16 mouse cellular contexts compared by ENCODE assay signal in the genomic region with DNA sequence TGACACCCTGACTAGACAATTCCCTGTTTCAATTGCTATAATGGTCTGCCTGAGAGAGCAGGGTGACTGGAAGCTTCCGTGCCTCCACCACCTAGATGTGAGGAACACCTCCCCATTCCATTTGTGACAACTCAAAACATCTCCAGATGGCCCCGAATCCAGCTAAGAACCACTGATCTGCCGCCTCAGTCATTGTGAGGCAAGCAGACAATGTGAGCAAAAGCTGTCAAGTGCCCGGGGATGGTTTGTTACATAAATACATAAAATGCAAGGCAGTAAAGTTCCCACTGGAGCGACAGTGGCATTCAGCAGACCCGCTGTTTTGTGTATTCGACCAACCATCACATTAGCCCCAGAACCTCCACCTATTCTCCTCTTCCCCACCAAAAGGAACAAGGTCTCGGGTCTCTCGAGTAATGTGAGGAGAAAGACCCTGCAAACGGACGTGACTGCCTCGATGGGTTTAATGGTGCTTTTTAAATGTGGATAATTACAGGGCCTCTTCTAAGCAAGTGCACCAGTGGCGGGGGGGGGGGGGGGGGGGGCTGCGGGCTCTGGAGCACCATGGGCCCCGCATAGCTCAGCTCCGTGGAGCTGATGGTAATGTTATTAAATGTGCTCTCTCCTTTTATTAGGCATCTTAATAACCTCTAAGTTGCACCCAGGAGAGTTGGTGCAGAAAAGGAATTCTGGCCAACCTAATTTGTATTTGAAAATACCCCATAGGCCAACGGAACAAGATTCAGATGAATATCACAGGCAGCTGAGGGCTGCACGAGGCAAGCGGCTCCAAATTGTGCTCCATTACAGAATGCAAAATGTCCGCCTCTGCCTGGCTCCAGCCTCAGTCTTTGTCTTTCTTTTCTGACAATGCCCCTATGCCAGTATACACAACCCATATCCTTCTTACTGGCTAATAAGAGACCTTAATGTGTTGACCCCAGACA.
DNase-seq lines count a peak whose midpoint lies in the region; ATAC-seq and TF ChIP-seq lines count a peak whose summit lies in the region.
"Had no signal": no experiment of that assay in that cellular context is flagged by ENCODE, and none has a peak within 500 bp of the region (broad histone marks: within the 10 kb centered on the region; RNA-seq: fewer than 3 reads in every experiment).

No protein-coding gene starts in this region.

- WGBS in embryonic facial prominence, embryonic 10.5 days, result 67% methylated on average over 20 of the region's 20 CpGs
- WGBS in hindbrain, embryonic 10.5 days, result 74% methylated on average over 20 of the region's 20 CpGs
- 37% methylated on average over 19 of the region's 20 CpGs for WGBS in limb, embryonic 12.5 days
- WGBS in midbrain, postnatal 0 days, result 48% methylated on average over 18 of the region's 20 CpGs
- 72% methylated on average over 19 of the region's 20 CpGs for WGBS in liver, postnatal 0 days (ENCODE audit: insufficient replicate concordance)

- TF ChIP-seq EP300 in liver, postnatal 0 days (IDR thresholded peaks at IDR 0.05; ENCODE audit: low read depth), result no peak

- H3K9me3 ChIP-seq in embryonic facial prominence, embryonic 10.5 days, result no peaks in the 10 kb centered on the region
- H3K9me3 ChIP-seq in hindbrain, embryonic 10.5 days, result no peaks in the 10 kb centered on the region
- no peaks in the 10 kb centered on the region for H3K9me3 ChIP-seq in limb, embryonic 12.5 days
- H3K9me3 ChIP-seq in midbrain, postnatal 0 days (ENCODE audit: low read length), result no peaks in the 10 kb centered on the region
- H3K9me3 ChIP-seq in liver, postnatal 0 days (ENCODE audit: low read length), result no peaks in the 10 kb centered on the region
- H3K9me3 ChIP-seq: embryonic facial prominence, embryonic 15.5 days; heart, embryonic 10.5 days; liver, embryonic 13.5 days had no signal

- H3K4me2 ChIP-seq in limb, embryonic 12.5 days, result peak overlapping the region; percentile 29
- H3K4me2 ChIP-seq in midbrain, postnatal 0 days (ENCODE audit: low read depth, low read length, poor library complexity, severe bottlenecking), result no peak overlapping the region
- no peak overlapping the region for H3K4me2 ChIP-seq in liver, postnatal 0 days (ENCODE audit: low read depth, low read length)
- H3K4me2 ChIP-seq: embryonic facial prominence, embryonic 15.5 days; liver, embryonic 13.5 days had no signal

- 0 out of 2 replicates have a peak, but pooled peaks cover 7% of the 10 kb centered on the region for H3K27me3 ChIP-seq in embryonic facial prominence, embryonic 10.5 days (replicated peaks; ENCODE audit: low read depth, poor library complexity, severe bottlenecking)
- H3K27me3 ChIP-seq in hindbrain, embryonic 10.5 days (ENCODE audit: insufficient read depth, poor library complexity, severe bottlenecking), result no peaks in the 10 kb centered on the region
- H3K27me3 ChIP-seq in limb, embryonic 12.5 days, result no peaks in the 10 kb centered on the region; the same call in 1 of the 2 replicates
- H3K27me3 ChIP-seq in midbrain, postnatal 0 days (ENCODE audit: insufficient read depth, low read length), result no peaks in the 10 kb centered on the region
- H3K27me3 ChIP-seq in liver, postnatal 0 days (ENCODE audit: insufficient read depth, low read length), result no peaks in the 10 kb centered on the region
- H3K27me3 ChIP-seq: embryonic facial prominence, embryonic 15.5 days; liver, embryonic 13.5 days had no signal

- DNase-seq in embryonic facial prominence, embryonic 10.5 days (ENCODE audit: low spot score), result no peak
- DNase-seq in hindbrain, embryonic 10.5 days (ENCODE audit: low spot score), result no peak
- DNase-seq in midbrain, postnatal 0 days (ENCODE audit: low spot score), result peak; percentile 60
- DNase-seq in liver, postnatal 0 days, result no peak
- no peak for DNase-seq in gastrocnemius, postnatal 14 days
- DNase-seq: adrenal gland, postnatal 36 days; heart, postnatal 36 days; kidney, adult 2 months; liver, embryonic 13.5 days; right cerebral cortex, postnatal 25 days; thymus, adult 2 months had no signal

- intact Hi-C loops in gastrocnemius, postnatal 14 days (cut with DNase I; ENCODE audit: low total_unique reads), result no loop called here

- peaks cover 38% of the 10 kb centered on the region for H3K4me1 ChIP-seq in embryonic facial prominence, embryonic 10.5 days
- peaks cover 14% of the 10 kb centered on the region; the same call in 1 of the 2 replicates for H3K4me1 ChIP-seq in hindbrain, embryonic 10.5 days (replicated peaks)
- peaks cover 24% of the 10 kb centered on the region for H3K4me1 ChIP-seq in limb, embryonic 12.5 days (replicated peaks)
- H3K4me1 ChIP-seq in midbrain, postnatal 0 days (ENCODE audit: insufficient read depth, low read length), result no peaks in the 10 kb centered on the region
- no peaks in the 10 kb centered on the region for H3K4me1 ChIP-seq in liver, postnatal 0 days (ENCODE audit: insufficient read depth)
- H3K4me1 ChIP-seq: embryonic facial prominence, embryonic 15.5 days; heart, embryonic 10.5 days; liver, embryonic 13.5 days had no signal

- TF ChIP-seq CTCF in midbrain, postnatal 0 days (IDR thresholded peaks at IDR 0.05), result no peak
- no peak for TF ChIP-seq CTCF in liver, postnatal 0 days (IDR thresholded peaks at IDR 0.05; ENCODE audit: low read depth)

- H3K27ac ChIP-seq in embryonic facial prominence, embryonic 10.5 days (replicated peaks), result peak overlapping the region; percentile 35; the same call in 1 of the 2 replicates
- 0 out of 2 replicates have a peak overlapping the region, but pooled peaks have one; percentile 68 for H3K27ac ChIP-seq in hindbrain, embryonic 10.5 days
- peak overlapping the region; percentile 74 for H3K27ac ChIP-seq in limb, embryonic 12.5 days
- H3K27ac ChIP-seq in midbrain, postnatal 0 days (ENCODE audit: low read depth, low read length), result no peak overlapping the region
- H3K27ac ChIP-seq in liver, postnatal 0 days (ENCODE audit: low read depth), result no peak overlapping the region
- H3K27ac ChIP-seq: embryonic facial prominence, embryonic 15.5 days; heart, embryonic 10.5 days; layer of hippocampus, adult 2 months; liver, embryonic 13.5 days had no signal

- no peaks in the 10 kb centered on the region for H3K36me3 ChIP-seq in embryonic facial prominence, embryonic 10.5 days (replicated peaks)
- H3K36me3 ChIP-seq in hindbrain, embryonic 10.5 days, result no peaks in the 10 kb centered on the region
- no peaks in the 10 kb centered on the region for H3K36me3 ChIP-seq in limb, embryonic 12.5 days
- no peaks in the 10 kb centered on the region for H3K36me3 ChIP-seq in midbrain, postnatal 0 days (ENCODE audit: insufficient read depth, low read length)
- H3K36me3 ChIP-seq in liver, postnatal 0 days (replicated peaks; ENCODE audit: insufficient read depth, low read length), result no peaks in the 10 kb centered on the region
- H3K36me3 ChIP-seq: embryonic facial prominence, embryonic 15.5 days; heart, embryonic 10.5 days; liver, embryonic 13.5 days had no signal

- H3K4me3 ChIP-seq in embryonic facial prominence, embryonic 10.5 days, result no peak overlapping the region
- no peak overlapping the region for H3K4me3 ChIP-seq in hindbrain, embryonic 10.5 days
- no peak overlapping the region for H3K4me3 ChIP-seq in limb, embryonic 12.5 days (replicated peaks)
- no peak overlapping the region for H3K4me3 ChIP-seq in midbrain, postnatal 0 days (ENCODE audit: low read depth, low read length)
- no peak overlapping the region for H3K4me3 ChIP-seq in liver, postnatal 0 days (ENCODE audit: low read depth, low read length)
- H3K4me3 ChIP-seq: embryonic facial prominence, embryonic 15.5 days; heart, embryonic 10.5 days; layer of hippocampus, adult 2 months; liver, embryonic 13.5 days had no signal

- peak; percentile 83; the same call in 1 of the 2 replicates for ATAC-seq in limb, embryonic 12.5 days (ENCODE audit: insufficient number of reproducible peaks, insufficient read depth, low FRiP score, low TSS enrichment, low read depth)
- ATAC-seq in midbrain, postnatal 0 days (ENCODE audit: low FRiP score), result no peak
- no peak for ATAC-seq in liver, postnatal 0 days
- no peak for ATAC-seq in CD4-positive, CD25-positive, alpha-beta regulatory T cell, adult 4 months

- H3K9ac ChIP-seq in limb, embryonic 12.5 days (replicated peaks), result no peak overlapping the region
- H3K9ac ChIP-seq in midbrain, postnatal 0 days (replicated peaks; ENCODE audit: low read length, poor library complexity, severe bottlenecking), result no peak overlapping the region
- no peak overlapping the region for H3K9ac ChIP-seq in liver, postnatal 0 days (replicated peaks)
- H3K9ac ChIP-seq: embryonic facial prominence, embryonic 15.5 days; liver, embryonic 13.5 days had no signal

Comparison
In these comparisons a context has a peak if more than half of its experiments do, and no peak if none do; other contexts are left out.
1. H3K27ac ChIP-seq: peak in embryonic facial prominence, embryonic 10.5 days (single experiment), hindbrain, embryonic 10.5 days (single experiment) and limb, embryonic 12.5 days (single experiment); none in midbrain, postnatal 0 days (single experiment) and liver, postnatal 0 days (single experiment).